In the genomic region with DNA sequence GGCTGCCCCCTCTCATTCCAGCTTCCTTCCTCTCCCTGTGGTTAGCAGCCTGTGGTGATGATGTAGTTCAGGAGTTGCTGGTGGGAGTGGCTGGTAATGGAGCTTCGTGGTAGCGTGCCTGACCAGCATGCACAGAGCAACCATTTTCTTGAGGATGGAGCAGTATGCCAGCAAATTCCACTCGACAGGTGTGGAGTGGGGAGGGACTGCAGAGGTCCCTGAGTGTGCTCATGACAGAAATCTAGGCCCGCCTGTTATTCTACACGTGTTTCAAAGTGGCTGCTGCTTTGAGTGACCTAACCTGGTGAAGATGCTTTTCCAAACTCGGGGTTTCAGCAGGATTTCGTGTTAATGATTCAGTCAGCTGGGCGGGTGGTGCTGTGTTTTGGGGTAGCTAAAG, we compare ENCODE assay signal across 6 mouse cellular contexts.
"Had no signal": no experiment of that assay in that cellular context is flagged by ENCODE, and none has a peak within 500 bp of the region (broad histone marks: within the 10 kb centered on the region; RNA-seq: fewer than 3 reads in every experiment).

No protein-coding gene starts in this region.

- DNase-seq: liver, embryonic 13.5 days; liver, postnatal 0 days; right cerebral cortex, postnatal 14 days; thymus, adult 2 months; thymus, postnatal 25 days; thymus, postnatal 4 days had no signal
